Mouse (Mus musculus): ENCODE measurements around the gene Gpn1. TPM values are rescaled to one million over a fixed set of nuclear protein-coding genes. Genes with fewer than 3 reads are reported as not detected.
"Not testable (repeated sequence)": the region's sequence is repeated elsewhere in the genome, so short reads cannot be mapped to it uniquely, and the experiment has no call there.

Gene Gpn1
- polyA plus RNA-seq, 1 experiment from 2014 or later, result 50.3 TPM

GRCm38 (mm10) chr5:31526354-31527116 is 32.0 kb downstream of the Gpn1 start, which contains the start of gene Slc4a1ap:
Gene Slc4a1ap (plus strand): TSS chr5:31526995.
- Histone ChIP-seq H3K27ac (ENCODE audit: low read depth, low read length) (peak within 1 kb of the TSS; percentile 49; the same call in 1 of the 2 replicates), H3K4me2 (peak within 1 kb of the TSS; percentile 96), H3K4me1 (replicated peaks; ENCODE audit: control insufficient read depth, insufficient read depth, low read length) (peaks cover 11% of the 10 kb centered on the region), H3K9me3 (ENCODE audit: control insufficient read depth, low read length) (no peaks in the 10 kb centered on the region), H3K36me3 (ENCODE audit: control insufficient read depth, insufficient read depth, low read length) (peaks cover 20% of the 10 kb centered on the region), H3K4me3 (ENCODE audit: low read depth, low read length) (peak within 1 kb of the TSS; percentile 97), H3K9ac (ENCODE audit: low read depth, low read length) (peak within 1 kb of the TSS; percentile 93), H3K27me3 (replicated peaks; ENCODE audit: control insufficient read depth, insufficient read depth, low read length) (no peaks in the 10 kb centered on the region)
- peak; percentile 84 for ATAC-seq (replicated peaks; ENCODE audit: low FRiP score)
- peak; percentile 84 for DNase-seq (ENCODE audit: low spot score)
- WGBS, result under 1% methylated on average over 28 of the region's 28 CpGs

- no peaks in the 10 kb centered on the region for H3K27me3 ChIP-seq (replicated peaks; ENCODE audit: control insufficient read depth, insufficient read depth, low read length)
- H3K36me3 ChIP-seq (ENCODE audit: control insufficient read depth, insufficient read depth, low read length), result peaks cover 23% of the 10 kb centered on the region
- 2% methylated on average over 40 of the region's 40 CpGs for WGBS
- peak overlapping the region; percentile 96 for H3K4me2 ChIP-seq
- H3K9ac ChIP-seq (ENCODE audit: low read depth, low read length), result peak overlapping the region; percentile 93
- ATAC-seq (replicated peaks; ENCODE audit: low FRiP score), result peak; percentile 53
- no peak for DNase-seq (ENCODE audit: low spot score)
- H3K27ac ChIP-seq (ENCODE audit: low read depth, low read length), result no peak overlapping the region
- H3K9me3 ChIP-seq (ENCODE audit: control insufficient read depth, low read length), result no peaks in the 10 kb centered on the region
- peak overlapping the region; percentile 97 for H3K4me3 ChIP-seq (ENCODE audit: low read depth, low read length)
- H3K4me1 ChIP-seq (replicated peaks; ENCODE audit: control insufficient read depth, insufficient read depth, low read length), result peaks cover 11% of the 10 kb centered on the region
Measured at GRCm38 (mm10) chr5:31527117-31527680, 32.7 kb downstream of the Gpn1 start.

- Histone ChIP-seq H3K4me2 (peak within 1 kb of the TSS; percentile 96), H3K36me3 (ENCODE audit: control insufficient read depth, insufficient read depth, low read length) (peaks cover 23% of the 10 kb centered on the region), H3K4me1 (replicated peaks; ENCODE audit: control insufficient read depth, insufficient read depth, low read length) (peaks cover 11% of the 10 kb centered on the region), H3K27ac (ENCODE audit: low read depth, low read length) (peak within 1 kb of the TSS; percentile 49; the same call in 1 of the 2 replicates), H3K9ac (ENCODE audit: low read depth, low read length) (peak within 1 kb of the TSS; percentile 93), H3K4me3 (ENCODE audit: low read depth, low read length) (peak within 1 kb of the TSS; percentile 97)
- H3K9me3 ChIP-seq (ENCODE audit: control insufficient read depth, low read length); DNase-seq (ENCODE audit: low spot score); H3K27me3 ChIP-seq (replicated peaks; ENCODE audit: control insufficient read depth, insufficient read depth, low read length); ATAC-seq (replicated peaks; ENCODE audit: low FRiP score): not testable (repeated sequence)
- WGBS, result 68% methylated on average over 11 of the region's 11 CpGs
Measured at GRCm38 (mm10) chr5:31527707-31528106, 33.2 kb downstream of the Gpn1 start, which contains the start of gene Supt7l. Gene Supt7l (minus strand): TSS chr5:31527807.

- no peak for ATAC-seq (replicated peaks; ENCODE audit: low FRiP score)
- H3K4me2 ChIP-seq, result peak overlapping the region; percentile 96
Measured at GRCm38 (mm10) chr5:31528560-31528959, 34.0 kb downstream of the Gpn1 start.

GRCm38 (mm10) chr5:31535228-31535627 is 40.7 kb downstream of the Gpn1 start:
- Histone ChIP-seq H3K27me3 (replicated peaks; ENCODE audit: control insufficient read depth, insufficient read depth, low read length) (no peaks in the 10 kb centered on the region), H3K4me2 (no peak overlapping the region), H3K9me3 (ENCODE audit: control insufficient read depth, low read length) (no peaks in the 10 kb centered on the region), H3K4me3 (ENCODE audit: low read depth, low read length) (no peak overlapping the region), H3K36me3 (ENCODE audit: control insufficient read depth, insufficient read depth, low read length) (peaks cover 28% of the 10 kb centered on the region; the same call in 1 of the 2 replicates), H3K9ac (ENCODE audit: low read depth, low read length) (no peak overlapping the region), H3K27ac (ENCODE audit: low read depth, low read length) (no peak overlapping the region), H3K4me1 (replicated peaks; ENCODE audit: control insufficient read depth, insufficient read depth, low read length) (no peaks in the 10 kb centered on the region)
- WGBS, result 87% methylated on average over 2 of the region's 2 CpGs
- DNase-seq (ENCODE audit: low spot score), result no peak
- ATAC-seq (replicated peaks; ENCODE audit: low FRiP score), result no peak

More at GRCm38 (mm10) chr5:31528560-31528959, 34.0 kb downstream of the Gpn1 start:
- no peak for DNase-seq (ENCODE audit: low spot score)
- peak overlapping the region; percentile 97; the same call in 1 of the 2 replicates for H3K4me3 ChIP-seq (ENCODE audit: low read depth, low read length)
- H3K4me1 ChIP-seq (replicated peaks; ENCODE audit: control insufficient read depth, insufficient read depth, low read length), result peaks cover 11% of the 10 kb centered on the region
- WGBS, result 46% methylated on average over 2 of the region's 2 CpGs
- peaks cover 26% of the 10 kb centered on the region; the same call in 1 of the 2 replicates for H3K36me3 ChIP-seq (ENCODE audit: control insufficient read depth, insufficient read depth, low read length)
- no peak overlapping the region for H3K9ac ChIP-seq (ENCODE audit: low read depth, low read length)
- H3K9me3 ChIP-seq (ENCODE audit: control insufficient read depth, low read length), result no peaks in the 10 kb centered on the region
- no peak overlapping the region for H3K27ac ChIP-seq (ENCODE audit: low read depth, low read length)
- H3K27me3 ChIP-seq (replicated peaks; ENCODE audit: control insufficient read depth, insufficient read depth, low read length), result no peaks in the 10 kb centered on the region

GRCm38 (mm10) chr5:31559401-31559800 is 64.9 kb downstream of the Gpn1 start:
- DNase-seq (ENCODE audit: low spot score), result no peak
- Histone ChIP-seq H3K4me2 (no peak overlapping the region), H3K4me1 (replicated peaks; ENCODE audit: control insufficient read depth, insufficient read depth, low read length) (no peaks in the 10 kb centered on the region), H3K4me3 (ENCODE audit: low read depth, low read length) (no peak overlapping the region), H3K9ac (ENCODE audit: low read depth, low read length) (no peak overlapping the region), H3K27me3 (replicated peaks; ENCODE audit: control insufficient read depth, insufficient read depth, low read length) (no peaks in the 10 kb centered on the region), H3K9me3 (ENCODE audit: control insufficient read depth, low read length) (no peaks in the 10 kb centered on the region), H3K27ac (ENCODE audit: low read depth, low read length) (no peak overlapping the region), H3K36me3 (ENCODE audit: control insufficient read depth, insufficient read depth, low read length) (peaks cover 18% of the 10 kb centered on the region)
- no peak for ATAC-seq (replicated peaks; ENCODE audit: low FRiP score)
- 40% methylated on average over 1 of the region's 1 CpGs for whole genome bisulfite sequencing

GRCm38 (mm10) chr5:31560352-31560751 is 65.8 kb downstream of the Gpn1 start:
- H3K36me3 ChIP-seq (ENCODE audit: control insufficient read depth, insufficient read depth, low read length), result peaks cover 16% of the 10 kb centered on the region
- DNase-seq (ENCODE audit: low spot score) (no peak), ATAC-seq (replicated peaks; ENCODE audit: low FRiP score) (no peak)
- 95% methylated on average over 2 of the region's 2 CpGs for WGBS
- H3K9ac ChIP-seq (ENCODE audit: low read depth, low read length), result no peak overlapping the region
- no peak overlapping the region for H3K4me3 ChIP-seq (ENCODE audit: low read depth, low read length)
- no peaks in the 10 kb centered on the region for H3K27me3 ChIP-seq (replicated peaks; ENCODE audit: control insufficient read depth, insufficient read depth, low read length)
- H3K4me1 ChIP-seq (replicated peaks; ENCODE audit: control insufficient read depth, insufficient read depth, low read length), result no peaks in the 10 kb centered on the region
- H3K4me2 ChIP-seq, result no peak overlapping the region
- H3K9me3 ChIP-seq (ENCODE audit: control insufficient read depth, low read length), result no peaks in the 10 kb centered on the region
- H3K27ac ChIP-seq (ENCODE audit: low read depth, low read length), result no peak overlapping the region

- H3K27ac ChIP-seq (ENCODE audit: low read depth, low read length), result no peak overlapping the region
- 89% methylated on average over 7 of the region's 7 CpGs for WGBS
- H3K4me1 ChIP-seq (replicated peaks; ENCODE audit: control insufficient read depth, insufficient read depth, low read length), result no peaks in the 10 kb centered on the region
- ATAC-seq (replicated peaks; ENCODE audit: low FRiP score) (no peak), DNase-seq (ENCODE audit: low spot score) (no peak)
- H3K9ac ChIP-seq (ENCODE audit: low read depth, low read length), result no peak overlapping the region
- H3K4me3 ChIP-seq (ENCODE audit: low read depth, low read length), result no peak overlapping the region
- H3K36me3 ChIP-seq (ENCODE audit: control insufficient read depth, insufficient read depth, low read length), result peaks cover 12% of the 10 kb centered on the region
- H3K27me3 ChIP-seq (replicated peaks; ENCODE audit: control insufficient read depth, insufficient read depth, low read length), result no peaks in the 10 kb centered on the region
- no peak overlapping the region for H3K4me2 ChIP-seq
- H3K9me3 ChIP-seq (ENCODE audit: control insufficient read depth, low read length), result no peaks in the 10 kb centered on the region
Measured at GRCm38 (mm10) chr5:31562036-31562666, 67.6 kb downstream of the Gpn1 start.

Measured in liver, embryonic 11.5 days (tissue).